Mouse (Mus musculus): Measurements from ENCODE around the gene Adgrg5. TPM values are rescaled to one million over a fixed set of nuclear protein-coding genes. Genes with fewer than 3 reads are reported as not detected.

Adgrg5 gene
- polyA plus RNA-seq, 1 experiment from 2014 or later: not detected

GRCm38 (mm10) chr8:94978131-94978530 lies 54.6 kb downstream of the Adgrg5 start:
- Histone ChIP-seq H3K4me3 (ENCODE audit: low read depth, low read length) (no peak overlapping the region), H3K4me1 (ENCODE audit: control insufficient read depth, insufficient read depth, low read length) (peaks cover 14% of the 10 kb centered on the region), H3K27ac (replicated peaks; ENCODE audit: low read depth, low read length) (no peak overlapping the region), H3K4me2 (ENCODE audit: low read depth, severe bottlenecking) (0 out of 2 replicates have a peak overlapping the region, but pooled peaks have one; percentile 42), H3K9ac (ENCODE audit: low read length) (no peak overlapping the region), H3K9me3 (ENCODE audit: control insufficient read depth, low read length) (no peaks in the 10 kb centered on the region), H3K36me3 (ENCODE audit: control insufficient read depth, insufficient read depth, low read length) (no peaks in the 10 kb centered on the region), H3K27me3 (ENCODE audit: control insufficient read depth, insufficient read depth, low read length) (peaks cover 8% of the 10 kb centered on the region; the same call in 1 of the 2 replicates)
- WGBS: 37% methylated on average over 9 of the region's 9 CpGs
- DNase-seq (ENCODE audit: low spot score): no peak
- no peak for ATAC-seq (ENCODE audit: insufficient number of reproducible peaks, low FRiP score, low TSS enrichment, low read depth)

DNA sequence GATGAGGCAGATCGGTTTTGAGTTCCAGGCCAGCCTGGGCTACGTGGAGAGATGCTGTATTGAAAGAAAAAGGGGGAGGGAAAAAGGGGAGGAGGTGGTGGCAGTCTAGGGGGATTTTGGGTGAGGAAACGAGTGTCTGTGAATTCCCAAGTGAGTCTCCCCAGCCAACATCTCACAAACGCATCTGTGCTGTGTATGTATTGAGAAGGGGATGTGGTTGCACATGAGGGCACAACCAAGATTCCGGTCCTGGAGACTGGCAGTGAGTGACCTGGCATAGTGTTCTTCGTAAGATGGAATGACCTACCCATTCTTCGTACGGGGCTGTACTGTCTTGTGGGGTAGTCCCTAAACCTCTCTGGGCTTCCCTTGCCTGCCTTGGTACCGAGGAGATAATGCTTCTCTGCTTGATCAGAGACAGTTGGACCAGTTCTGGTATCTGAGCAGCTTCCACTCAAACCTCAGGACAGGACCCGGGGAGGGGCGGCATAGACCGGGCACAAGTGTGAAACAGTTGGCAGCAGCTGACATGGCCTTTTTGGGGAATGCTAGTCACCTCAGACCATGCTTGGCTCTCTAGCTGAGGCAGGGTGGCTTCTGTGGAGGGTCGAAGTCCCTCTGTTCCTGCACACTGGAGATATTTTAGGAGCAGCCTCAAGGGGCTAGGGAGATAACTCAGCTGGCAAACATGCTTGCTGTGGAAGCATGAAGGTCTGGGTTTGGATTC lies 55.3 kb downstream of the Adgrg5 start:
- no peak for ATAC-seq (ENCODE audit: insufficient number of reproducible peaks, low FRiP score, low TSS enrichment, low read depth)
- H3K27me3 ChIP-seq (ENCODE audit: control insufficient read depth, insufficient read depth, low read length): peaks cover 8% of the 10 kb centered on the region; the same call in 1 of the 2 replicates
- no peak overlapping the region for H3K9ac ChIP-seq (ENCODE audit: low read length)

GRCm38 (mm10) chr8:94980176-94980575 lies 56.7 kb downstream of the Adgrg5 start:
- 87% methylated on average over 5 of the region's 5 CpGs for WGBS
- H3K4me3 ChIP-seq (ENCODE audit: low read depth, low read length): no peak overlapping the region
- ATAC-seq (ENCODE audit: insufficient number of reproducible peaks, low FRiP score, low TSS enrichment, low read depth) (no peak), DNase-seq (ENCODE audit: low spot score) (no peak)
- no peaks in the 10 kb centered on the region for H3K36me3 ChIP-seq (ENCODE audit: control insufficient read depth, insufficient read depth, low read length)
- H3K27ac ChIP-seq (replicated peaks; ENCODE audit: low read depth, low read length): no peak overlapping the region
- peaks cover 8% of the 10 kb centered on the region; the same call in 1 of the 2 replicates for H3K27me3 ChIP-seq (ENCODE audit: control insufficient read depth, insufficient read depth, low read length)
- H3K4me2 ChIP-seq (ENCODE audit: low read depth, severe bottlenecking): no peak overlapping the region
- H3K9me3 ChIP-seq (ENCODE audit: control insufficient read depth, low read length): no peaks in the 10 kb centered on the region
- H3K4me1 ChIP-seq (ENCODE audit: control insufficient read depth, insufficient read depth, low read length): peaks cover 19% of the 10 kb centered on the region
- H3K9ac ChIP-seq (ENCODE audit: low read length): no peak overlapping the region

More for the DNA sequence above, 55.3 kb downstream of the Adgrg5 start:
- WGBS: 73% methylated on average over 13 of the region's 13 CpGs
- H3K36me3 ChIP-seq (ENCODE audit: control insufficient read depth, insufficient read depth, low read length): no peaks in the 10 kb centered on the region
- no peak overlapping the region for H3K27ac ChIP-seq (replicated peaks; ENCODE audit: low read depth, low read length)
- no peak overlapping the region for H3K4me3 ChIP-seq (ENCODE audit: low read depth, low read length)
- H3K4me1 ChIP-seq (ENCODE audit: control insufficient read depth, insufficient read depth, low read length): peaks cover 16% of the 10 kb centered on the region
- H3K4me2 ChIP-seq (ENCODE audit: low read depth, severe bottlenecking): no peak overlapping the region
- no peak for DNase-seq (ENCODE audit: low spot score)
- H3K9me3 ChIP-seq (ENCODE audit: control insufficient read depth, low read length): no peaks in the 10 kb centered on the region

GRCm38 (mm10) chr8:94980976-94981375 lies 57.5 kb downstream of the Adgrg5 start:
- H3K27ac ChIP-seq (replicated peaks; ENCODE audit: low read depth, low read length): no peak overlapping the region
- no peaks in the 10 kb centered on the region for H3K36me3 ChIP-seq (ENCODE audit: control insufficient read depth, insufficient read depth, low read length)
- peaks cover 19% of the 10 kb centered on the region for H3K4me1 ChIP-seq (ENCODE audit: control insufficient read depth, insufficient read depth, low read length)
- no peak overlapping the region for H3K9ac ChIP-seq (ENCODE audit: low read length)
- WGBS: 65% methylated on average over 8 of the region's 8 CpGs
- ATAC-seq (ENCODE audit: insufficient number of reproducible peaks, low FRiP score, low TSS enrichment, low read depth) (no peak), DNase-seq (ENCODE audit: low spot score) (no peak)
- peaks cover 8% of the 10 kb centered on the region; the same call in 1 of the 2 replicates for H3K27me3 ChIP-seq (ENCODE audit: control insufficient read depth, insufficient read depth, low read length)
- H3K9me3 ChIP-seq (ENCODE audit: control insufficient read depth, low read length): no peaks in the 10 kb centered on the region
- no peak overlapping the region for H3K4me3 ChIP-seq (ENCODE audit: low read depth, low read length)
- H3K4me2 ChIP-seq (ENCODE audit: low read depth, severe bottlenecking): no peak overlapping the region

DNA sequence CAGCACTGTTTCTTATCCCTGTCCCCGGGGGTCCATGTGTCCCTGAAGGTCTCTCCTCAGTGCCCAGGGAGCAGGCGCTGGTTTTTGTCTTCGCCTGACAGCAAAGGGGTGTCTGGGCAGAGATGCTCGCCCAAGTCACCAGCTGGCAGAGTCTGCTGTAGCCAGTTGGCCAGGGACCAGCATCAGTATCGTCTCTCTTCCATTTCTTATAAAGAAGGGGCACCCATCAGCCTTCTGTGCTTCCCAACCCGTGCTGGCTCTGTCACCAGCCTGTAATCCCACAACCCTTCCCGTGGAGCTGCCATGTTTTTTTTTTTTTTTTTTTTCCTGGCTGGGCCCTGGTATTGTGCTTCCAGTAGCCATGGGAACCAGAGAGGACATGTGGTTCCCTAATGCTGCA lies 58.4 kb downstream of the Adgrg5 start:
- H3K36me3 ChIP-seq (ENCODE audit: control insufficient read depth, insufficient read depth, low read length): no peaks in the 10 kb centered on the region
- no peak overlapping the region for H3K27ac ChIP-seq (replicated peaks; ENCODE audit: low read depth, low read length)
- 79% methylated on average over 7 of the region's 7 CpGs for WGBS
- H3K9ac ChIP-seq (ENCODE audit: low read length): no peak overlapping the region
- ATAC-seq (ENCODE audit: insufficient number of reproducible peaks, low FRiP score, low TSS enrichment, low read depth) (no peak), DNase-seq (ENCODE audit: low spot score) (no peak)
- no peaks in the 10 kb centered on the region for H3K9me3 ChIP-seq (ENCODE audit: control insufficient read depth, low read length)
- no peak overlapping the region for H3K4me3 ChIP-seq (ENCODE audit: low read depth, low read length)
- H3K4me2 ChIP-seq (ENCODE audit: low read depth, severe bottlenecking): no peak overlapping the region
- H3K27me3 ChIP-seq (ENCODE audit: control insufficient read depth, insufficient read depth, low read length): peaks cover 8% of the 10 kb centered on the region; the same call in 1 of the 2 replicates
- peaks cover 19% of the 10 kb centered on the region for H3K4me1 ChIP-seq (ENCODE audit: control insufficient read depth, insufficient read depth, low read length)

DNA sequence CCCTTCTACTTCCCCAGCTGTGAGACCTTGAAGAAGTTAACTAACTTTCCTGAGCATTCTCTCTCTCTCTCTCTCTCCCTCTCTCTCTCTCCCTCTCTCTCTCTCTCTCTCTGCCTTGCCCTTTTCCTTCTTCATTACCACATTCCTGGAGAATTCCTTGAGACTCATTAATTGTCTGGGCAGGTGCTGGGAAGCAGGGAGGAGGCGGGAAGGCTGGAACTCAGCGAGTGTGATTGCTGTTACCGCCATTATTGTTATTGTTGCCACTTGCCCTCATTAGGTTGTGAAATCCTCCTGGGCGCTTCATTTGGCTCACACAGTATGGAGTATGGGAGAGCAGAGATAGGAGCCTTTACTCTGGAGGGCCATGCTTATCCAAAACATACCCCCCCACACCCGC lies 59.7 kb downstream of the Adgrg5 start:
- Histone ChIP-seq H3K4me3 (ENCODE audit: low read depth, low read length) (no peak overlapping the region), H3K9ac (ENCODE audit: low read length) (no peak overlapping the region), H3K36me3 (ENCODE audit: control insufficient read depth, insufficient read depth, low read length) (no peaks in the 10 kb centered on the region; the same call in 1 of the 2 replicates), H3K4me1 (ENCODE audit: control insufficient read depth, insufficient read depth, low read length) (peaks cover 6% of the 10 kb centered on the region), H3K4me2 (ENCODE audit: low read depth, severe bottlenecking) (no peak overlapping the region), H3K27me3 (ENCODE audit: control insufficient read depth, insufficient read depth, low read length) (0 out of 2 replicates have a peak, but pooled peaks cover 2% of the 10 kb centered on the region), H3K27ac (replicated peaks; ENCODE audit: low read depth, low read length) (no peak overlapping the region), H3K9me3 (ENCODE audit: control insufficient read depth, low read length) (no peaks in the 10 kb centered on the region)
- ATAC-seq (ENCODE audit: insufficient number of reproducible peaks, low FRiP score, low TSS enrichment, low read depth): no peak
- 13% methylated on average over 5 of the region's 5 CpGs for whole genome bisulfite sequencing
- no peak for DNase-seq (ENCODE audit: low spot score)

DNA sequence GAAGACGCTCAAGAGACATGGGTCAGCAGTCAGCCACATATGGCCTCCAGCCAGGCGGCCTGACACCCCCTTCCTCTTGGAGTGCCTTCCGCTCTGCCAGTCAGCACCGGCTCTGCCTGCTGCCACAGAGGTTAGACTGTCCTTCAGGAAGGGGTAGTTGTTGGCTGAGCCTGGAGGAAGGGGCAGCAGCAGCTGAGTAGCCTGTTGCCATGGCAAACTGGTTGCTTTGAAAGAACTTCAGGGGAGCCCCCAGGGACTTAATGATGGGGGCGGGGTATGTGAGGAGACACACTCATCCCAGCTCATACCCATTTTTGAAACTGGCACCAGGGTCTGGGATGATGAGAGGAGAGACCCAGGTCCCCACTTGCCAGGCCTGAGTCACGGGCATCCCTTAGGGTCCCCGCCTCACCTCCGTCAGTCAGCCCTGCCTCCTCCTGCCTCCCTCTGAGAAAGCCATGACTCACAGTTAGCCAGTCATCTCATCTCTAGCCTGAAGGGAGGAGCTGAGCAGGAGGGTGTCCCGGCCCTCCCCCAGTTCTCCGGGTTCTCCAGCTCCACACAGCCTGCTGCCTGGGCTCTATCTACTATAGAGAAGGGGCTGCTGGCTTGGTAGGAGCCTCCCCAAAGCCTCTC lies 60.5 kb downstream of the Adgrg5 start:
- Histone ChIP-seq H3K36me3 (ENCODE audit: control insufficient read depth, insufficient read depth, low read length) (no peaks in the 10 kb centered on the region; the same call in 1 of the 2 replicates), H3K9ac (ENCODE audit: low read length) (no peak overlapping the region), H3K4me2 (ENCODE audit: low read depth, severe bottlenecking) (peak overlapping the region; percentile 1; the same call in 1 of the 2 replicates), H3K4me1 (ENCODE audit: control insufficient read depth, insufficient read depth, low read length) (peaks cover 6% of the 10 kb centered on the region; the same call in 1 of the 2 replicates), H3K27ac (replicated peaks; ENCODE audit: low read depth, low read length) (no peak overlapping the region), H3K4me3 (ENCODE audit: low read depth, low read length) (no peak overlapping the region), H3K27me3 (ENCODE audit: control insufficient read depth, insufficient read depth, low read length) (0 out of 2 replicates have a peak, but pooled peaks cover 1% of the 10 kb centered on the region), H3K9me3 (ENCODE audit: control insufficient read depth, low read length) (no peaks in the 10 kb centered on the region)
- ATAC-seq (ENCODE audit: insufficient number of reproducible peaks, low FRiP score, low TSS enrichment, low read depth) (peak; percentile 49), DNase-seq (ENCODE audit: low spot score) (no peak)
- WGBS: 33% methylated on average over 10 of the region's 10 CpGs

GRCm38 (mm10) chr8:94985023-94985422 lies 61.5 kb downstream of the Adgrg5 start:
- no peaks in the 10 kb centered on the region; the same call in 1 of the 2 replicates for H3K36me3 ChIP-seq (ENCODE audit: control insufficient read depth, insufficient read depth, low read length)
- no peaks in the 10 kb centered on the region for H3K27me3 ChIP-seq (ENCODE audit: control insufficient read depth, insufficient read depth, low read length)
- H3K27ac ChIP-seq (replicated peaks; ENCODE audit: low read depth, low read length): no peak overlapping the region
- H3K9me3 ChIP-seq (ENCODE audit: control insufficient read depth, low read length): no peaks in the 10 kb centered on the region
- DNase-seq (ENCODE audit: low spot score) (no peak), ATAC-seq (ENCODE audit: insufficient number of reproducible peaks, low FRiP score, low TSS enrichment, low read depth) (no peak)
- H3K4me1 ChIP-seq (ENCODE audit: control insufficient read depth, insufficient read depth, low read length): peaks cover 6% of the 10 kb centered on the region; the same call in 1 of the 2 replicates
- no peak overlapping the region for H3K4me3 ChIP-seq (ENCODE audit: low read depth, low read length)
- WGBS: 92% methylated on average over 6 of the region's 6 CpGs
- no peak overlapping the region for H3K4me2 ChIP-seq (ENCODE audit: low read depth, severe bottlenecking)
- H3K9ac ChIP-seq (ENCODE audit: low read length): no peak overlapping the region
